Mouse (Mus musculus) MEL (cell line): ENCODE data around the gene Lpin1.

Source experiments
- CTCF ChIP-seq, 3 experiments: IDR thresholded peaks in 2 of 3; conservative IDR thresholded peaks in 1 of 3; 2 replicates each; pipeline ENCODE4 v1.5.1; 2011 to 2012; ENCODE audit warnings: low read length in 3 of 3, low read depth in 2 of 3, mild to moderate bottlenecking in 2 of 3, improper control_type of control experiment in 1 of 3, inconsistent platforms in 1 of 3, mixed read lengths in 1 of 3, moderate library complexity in 1 of 3; ENCODE audit not compliant: control insufficient read depth in 1 of 3, insufficient read depth in 1 of 3, poor library complexity in 1 of 3, severe bottlenecking in 1 of 3
- E2F4 ChIP-seq: IDR thresholded peaks from 2 replicates; pipeline ENCODE4 v1.6.1; 2011; ENCODE audit warnings: low read depth, low read length, improper control_type of control experiment, borderline replicate concordance
- GABPA ChIP-seq: IDR thresholded peaks from 2 replicates; pipeline ENCODE4 v1.6.1; 2012; ENCODE audit warnings: low read depth, mild to moderate bottlenecking, inconsistent platforms, low read length, improper control_type of control experiment, moderate library complexity
- MAX ChIP-seq: IDR thresholded peaks from 2 replicates; pipeline ENCODE4 v1.6.1; 2011; ENCODE audit warnings: low read length, improper control_type of control experiment
- TCF12 ChIP-seq: IDR thresholded peaks from 2 replicates; pipeline ENCODE4 v1.6.1; 2014; ENCODE audit warnings: low read depth, mild to moderate bottlenecking, inconsistent platforms, low read length, improper control_type of control experiment, moderate library complexity

- no peak for TF ChIP-seq TCF12
- no peak for TF ChIP-seq GABPA
- no peak for TF ChIP-seq CTCF (IDR thresholded peaks at IDR 0.05 in 2 of 3, conservative IDR thresholded peaks at IDR 0.05 in 1 of 3; ENCODE audit: control insufficient read depth in 1 of 3, insufficient read depth in 1 of 3, low read depth in 2 of 3, low read length in 3 of 3, poor library complexity in 1 of 3, severe bottlenecking in 1 of 3)
- TF ChIP-seq MAX = no peak
- no peak for TF ChIP-seq E2F4
These were observed 26.6 kb downstream of the Lpin1 start for GRCm38 (mm10) chr12:16584035-16584682.
